Mouse (Mus musculus): ENCODE data around the gene Ctnnb1.

Ctnnb1 gene

DNA sequence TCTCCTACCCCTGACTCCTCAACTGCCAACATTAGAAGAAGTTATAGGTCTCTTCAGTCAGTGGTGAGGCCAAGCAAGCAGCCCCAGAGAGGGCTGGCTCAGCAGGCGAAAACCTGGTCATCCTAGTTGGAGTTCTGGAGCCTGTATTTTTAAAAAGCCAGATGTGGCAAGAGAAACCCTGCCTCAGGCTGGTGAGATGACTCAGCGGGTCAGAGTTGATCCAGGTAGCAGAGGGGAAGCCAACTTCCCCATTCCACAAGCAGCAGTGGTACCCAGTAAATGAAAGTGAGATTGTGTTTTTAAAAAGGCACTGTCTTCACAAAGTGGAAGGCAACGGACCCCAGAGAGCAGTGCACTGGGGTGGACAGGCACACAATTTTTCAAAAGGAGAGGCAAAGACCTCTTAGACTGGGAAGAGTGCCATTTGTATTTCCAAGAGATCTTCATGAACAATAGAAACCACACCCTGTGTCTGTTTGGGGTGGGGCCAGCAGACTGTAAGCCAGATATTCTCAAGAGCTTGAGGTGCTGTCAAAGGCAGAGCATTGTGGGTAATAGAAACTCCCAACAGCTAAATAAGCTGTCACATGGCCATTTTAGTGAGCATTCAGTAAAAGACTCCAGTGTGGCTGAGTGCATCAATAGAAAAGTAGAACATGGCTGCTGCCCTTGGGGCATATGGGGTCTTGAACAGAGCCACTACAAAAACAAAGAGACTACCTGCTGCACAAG lies 33.1 kb downstream of the Ctnnb1 start:
- DNase-seq (ENCODE audit: low spot score) = no peak

DNA sequence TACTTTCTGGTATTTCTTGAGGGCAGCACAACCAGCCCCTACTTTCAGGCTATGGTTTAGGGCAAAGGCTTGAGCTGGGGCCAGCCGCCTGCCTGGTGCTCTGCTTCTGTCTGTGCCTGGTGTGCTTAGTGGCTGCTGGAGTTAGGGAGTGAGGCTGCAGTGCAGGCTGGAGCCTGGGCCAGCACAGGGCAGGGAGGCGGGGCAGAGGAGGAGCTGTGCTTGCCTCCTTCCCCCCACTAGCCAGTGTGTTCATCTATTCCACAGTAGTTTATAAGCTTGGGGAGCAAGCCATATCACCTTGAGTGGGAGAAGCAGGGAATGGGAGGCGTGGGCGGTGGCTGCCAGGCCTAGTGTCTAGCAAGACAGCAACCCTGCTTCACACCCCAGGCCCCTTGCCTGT lies 34.1 kb downstream of the Ctnnb1 start:
- no peak for DNase-seq (ENCODE audit: low spot score)

DNA sequence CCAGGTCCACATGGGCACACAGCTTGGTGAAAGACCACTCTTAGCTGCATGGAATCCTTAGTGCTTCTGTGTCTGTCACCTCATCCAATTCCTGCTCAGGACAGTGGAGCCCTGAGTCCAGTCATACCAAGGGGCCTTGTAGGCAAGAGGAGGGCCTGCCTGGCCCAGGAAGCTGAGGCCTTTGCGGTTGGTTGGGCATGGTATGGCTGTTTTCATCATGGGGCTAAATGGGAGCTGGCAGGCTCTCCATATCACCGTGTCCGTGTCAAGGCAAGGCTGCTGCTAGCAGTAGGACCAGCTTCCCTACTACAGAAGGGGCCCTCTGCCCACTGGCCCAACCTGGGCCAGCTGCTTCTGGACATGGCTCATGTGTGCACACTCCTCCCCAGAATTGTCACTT lies 34.7 kb downstream of the Ctnnb1 start:
- no peak for DNase-seq (ENCODE audit: low spot score)

DNA sequence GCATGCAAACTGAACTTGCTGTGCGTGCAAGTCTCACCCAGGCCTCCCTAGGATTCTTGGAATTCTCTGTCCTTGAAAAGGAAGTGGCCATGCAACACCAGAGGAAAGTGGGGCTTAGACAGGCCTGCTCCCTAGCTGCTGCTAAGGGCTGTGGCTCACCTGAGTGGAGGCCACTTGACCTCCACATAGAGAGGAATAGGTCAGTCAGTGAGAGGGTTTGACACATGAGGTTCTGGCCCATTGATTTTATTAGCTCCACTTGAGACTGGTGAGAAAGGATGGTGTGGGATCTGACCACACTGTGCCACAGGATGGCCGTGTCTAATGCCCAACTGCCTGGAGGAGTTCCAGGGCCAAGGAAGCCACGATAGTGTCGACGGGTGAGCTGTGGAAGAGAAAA lies 35.2 kb downstream of the Ctnnb1 start:
- DNase-seq (ENCODE audit: low spot score) = no peak

DNA sequence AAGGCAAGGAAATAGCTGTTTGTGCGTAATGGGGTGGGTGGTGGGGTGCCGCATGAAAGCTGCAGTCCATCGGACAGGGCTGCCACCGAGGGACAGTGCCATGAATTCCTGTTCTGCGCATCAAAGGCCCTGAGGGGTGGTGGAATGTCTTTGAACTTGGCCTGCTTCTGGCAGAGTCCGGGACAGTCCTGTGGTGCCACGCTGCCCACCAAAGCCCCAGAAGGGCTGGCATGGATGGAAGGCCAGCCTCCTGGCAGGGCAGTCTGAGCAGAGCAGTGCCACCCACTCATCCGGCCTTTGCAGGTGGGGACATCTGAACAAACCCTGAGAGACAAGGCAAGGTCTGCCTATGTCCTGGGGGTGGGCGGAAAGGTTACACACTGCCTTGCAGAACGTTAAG lies 36.0 kb downstream of the Ctnnb1 start:
- no peak for DNase-seq (ENCODE audit: low spot score)

DNA sequence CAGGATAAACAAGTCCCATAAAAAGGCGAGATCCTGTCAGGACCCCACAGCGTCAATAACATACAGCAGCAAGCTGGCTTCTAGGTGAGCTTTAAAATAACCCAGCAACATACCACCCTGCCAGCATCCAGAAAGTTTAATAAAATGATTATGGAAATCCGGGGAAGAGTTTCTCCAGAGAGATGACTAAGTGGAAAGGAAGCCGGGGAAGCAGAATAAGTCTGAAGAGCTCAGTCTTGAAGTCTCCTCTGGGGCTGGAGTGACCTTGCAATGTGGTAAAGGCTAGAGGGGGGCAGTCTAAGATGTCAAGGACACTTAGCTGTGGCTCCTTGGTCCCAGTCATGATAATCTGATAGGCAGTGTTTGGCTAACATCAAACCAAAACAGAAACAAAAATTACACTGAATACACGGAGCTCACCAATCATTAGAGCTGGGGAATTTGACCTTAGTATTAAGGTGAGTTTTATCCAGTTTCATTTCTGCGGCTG lies 44.1 kb downstream of the Ctnnb1 start:
- DNase-seq (ENCODE audit: low spot score) = no peak

DNA sequence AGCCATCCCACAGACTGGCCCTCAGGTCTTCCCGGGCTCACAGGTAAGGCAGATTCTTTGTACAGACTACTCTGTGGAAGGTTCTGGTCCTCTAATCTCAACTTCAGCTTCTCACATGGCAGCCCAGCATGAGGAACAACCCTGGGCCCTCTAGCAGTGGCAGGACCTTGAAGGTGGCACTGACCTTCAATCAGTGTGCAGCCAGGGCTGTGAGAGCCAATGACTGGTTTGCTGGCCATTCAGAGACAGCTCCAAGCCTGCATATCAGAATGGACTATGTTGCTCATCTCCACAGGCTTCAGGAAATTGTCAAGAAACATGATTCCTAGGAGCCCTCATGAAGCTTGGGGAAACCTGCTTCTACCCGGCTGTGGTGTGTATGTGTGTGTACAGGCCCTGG lies 45.2 kb downstream of the Ctnnb1 start:
- DNase-seq (ENCODE audit: low spot score) = no peak

DNA sequence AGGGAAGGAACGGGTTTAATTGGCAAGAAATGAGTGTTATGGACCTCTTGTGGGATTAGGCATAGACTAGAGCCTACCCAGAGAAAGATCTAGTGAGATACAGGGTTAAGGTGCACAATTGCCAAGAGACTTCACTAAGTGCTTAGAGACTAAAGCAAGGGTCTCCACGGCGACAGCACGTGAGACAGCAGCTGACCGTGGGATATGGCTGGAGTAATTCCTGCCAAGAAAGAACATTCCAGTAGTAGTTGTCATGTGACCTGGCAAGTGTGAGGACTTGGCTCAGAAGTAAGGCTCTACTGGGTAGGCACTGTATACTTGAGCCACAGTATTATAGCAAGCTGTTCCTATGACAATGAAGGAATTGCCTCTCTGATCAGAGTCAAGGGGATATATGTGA lies 47.1 kb downstream of the Ctnnb1 start:
- DNase-seq (ENCODE audit: low spot score) = no peak

DNA sequence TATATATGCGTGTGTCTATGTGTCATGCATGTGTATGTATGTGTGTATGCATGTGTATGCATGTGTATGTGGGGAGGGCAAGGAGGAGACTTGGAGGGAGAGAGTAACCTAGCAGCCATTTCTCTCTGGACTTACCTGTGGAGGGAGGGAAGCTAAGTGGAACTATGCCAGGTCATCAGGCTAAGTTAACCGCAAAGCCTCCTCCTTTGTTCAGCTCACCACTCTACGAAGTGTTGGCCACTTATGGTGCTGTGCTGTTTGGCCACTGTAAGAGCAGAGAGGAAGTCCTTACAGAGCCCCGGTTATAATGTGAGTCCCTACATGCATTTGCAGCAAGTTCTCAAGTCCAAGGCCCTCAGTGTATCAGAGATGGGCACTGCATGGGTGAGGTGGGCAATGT lies 47.8 kb downstream of the Ctnnb1 start:
- no peak for DNase-seq (ENCODE audit: low spot score)

DNA sequence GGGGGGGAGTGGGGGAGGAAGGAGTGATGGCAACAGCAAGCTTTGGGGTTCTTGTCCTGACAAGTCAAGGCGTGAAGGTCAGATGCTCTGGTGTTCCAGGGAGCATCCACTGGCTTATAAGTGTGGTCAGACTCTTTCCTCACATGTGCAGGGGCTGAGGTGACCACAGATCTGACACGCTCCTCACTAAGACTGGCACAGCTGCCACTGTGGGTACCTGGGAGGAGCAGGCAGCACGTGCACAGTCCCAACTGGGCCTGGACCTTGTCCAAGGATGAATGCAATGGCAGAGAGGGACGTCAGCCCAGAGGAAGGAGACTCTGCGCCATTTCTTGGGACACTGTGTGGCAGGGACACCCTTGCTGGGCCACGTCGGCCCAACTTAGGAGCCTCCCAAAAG lies 52.8 kb downstream of the Ctnnb1 start:
- no peak for DNase-seq (ENCODE audit: low spot score)

DNA sequence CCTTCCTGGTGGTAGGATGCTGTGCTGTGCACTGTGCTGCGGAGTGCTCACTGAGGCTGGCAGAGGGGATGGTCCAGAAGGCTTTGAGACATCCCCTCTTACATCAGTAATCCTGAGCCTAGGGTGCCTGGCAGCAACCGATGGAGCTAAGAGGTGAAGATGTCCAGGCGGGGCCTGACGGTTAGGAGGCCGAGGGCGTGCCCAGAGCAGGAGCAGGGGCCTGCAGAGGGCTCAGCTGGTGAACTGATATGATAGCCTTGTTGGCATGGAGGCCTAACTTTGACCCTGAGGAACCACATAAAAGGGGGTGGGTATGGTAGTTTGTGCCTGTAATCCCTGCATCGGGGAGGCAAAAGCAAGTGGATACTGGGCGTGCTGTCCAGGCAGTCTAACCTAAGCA lies 54.8 kb downstream of the Ctnnb1 start:
- no peak for DNase-seq (ENCODE audit: low spot score)

DNA sequence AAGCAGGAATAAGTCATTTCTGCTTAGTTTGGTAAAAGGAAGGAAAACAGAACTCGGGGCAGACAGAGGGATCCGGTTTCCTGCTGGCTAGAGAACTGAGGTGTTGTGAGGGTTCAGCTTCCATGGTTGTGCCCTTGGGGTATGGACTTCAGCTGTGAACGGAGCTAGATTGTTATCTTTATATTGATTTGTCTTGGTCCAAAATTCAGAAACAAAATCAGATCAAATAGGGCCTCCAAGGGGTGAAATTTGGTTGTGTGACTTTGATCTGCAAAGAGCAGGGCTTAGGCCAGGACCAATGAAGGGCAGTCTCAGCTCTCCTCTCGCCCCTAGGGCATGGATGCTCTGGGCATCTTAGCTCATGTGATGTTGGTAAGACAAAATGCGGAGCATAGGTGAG lies 55.5 kb downstream of the Ctnnb1 start:
- DNase-seq (ENCODE audit: low spot score) = no peak

DNA sequence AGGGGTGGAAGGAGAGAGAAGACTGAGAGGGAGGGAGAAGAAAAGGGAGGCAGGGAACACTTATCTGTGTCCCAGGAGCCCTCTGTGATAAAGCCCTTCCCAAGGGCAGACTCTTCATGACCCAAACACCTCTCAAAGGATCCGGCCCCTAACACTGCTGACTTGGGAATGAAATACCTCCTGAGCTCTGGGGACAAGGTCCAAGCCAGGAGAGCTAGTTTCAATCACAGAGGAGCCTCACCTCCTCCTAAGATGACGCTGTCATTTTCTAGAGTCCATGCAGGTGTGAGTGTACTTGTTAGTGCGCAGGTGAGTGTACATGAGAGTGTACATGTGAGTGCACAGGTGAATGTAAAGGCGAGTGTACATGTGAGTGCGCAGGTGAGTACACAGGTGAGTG lies 56.0 kb downstream of the Ctnnb1 start:
- no peak for DNase-seq (ENCODE audit: low spot score)

DNA sequence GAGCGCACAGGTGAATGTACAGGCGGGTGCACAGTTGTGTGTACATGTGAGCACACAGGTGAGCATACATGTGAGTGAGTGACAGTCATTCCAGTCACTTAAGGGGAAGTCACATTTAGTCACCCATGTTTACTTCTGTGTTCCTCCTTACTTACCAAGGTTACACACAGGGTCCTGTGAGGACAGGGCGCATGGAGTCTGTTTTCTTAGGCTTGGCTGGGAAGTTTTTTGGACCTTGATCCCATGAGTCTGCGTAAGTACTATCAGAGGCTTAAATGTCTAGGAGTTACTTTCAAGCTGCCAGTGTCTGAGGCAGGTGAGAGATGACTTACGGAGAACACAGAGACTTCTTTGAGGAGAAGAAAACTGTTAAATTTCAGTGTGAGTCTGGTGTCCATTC lies 56.5 kb downstream of the Ctnnb1 start:
- DNase-seq (ENCODE audit: low spot score) = no peak

DNA sequence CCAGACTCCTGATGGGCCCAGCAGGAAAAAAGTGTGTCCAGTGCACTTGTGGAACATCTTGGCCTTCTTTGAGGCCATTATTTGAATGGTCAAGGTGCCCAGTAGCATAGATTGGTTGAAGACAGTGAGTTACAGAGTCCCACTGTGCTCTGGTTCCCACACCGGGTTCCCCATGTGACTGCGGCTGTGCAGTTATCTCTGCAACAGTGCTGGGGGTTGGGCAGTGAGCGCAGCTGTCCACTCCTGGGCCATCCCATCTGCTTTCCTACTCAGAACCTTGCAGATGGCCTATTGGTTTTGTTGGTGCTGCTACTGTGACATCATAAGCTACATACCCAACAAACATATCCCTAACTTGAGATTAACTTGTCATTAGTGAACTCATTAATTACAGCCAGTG lies 57.2 kb downstream of the Ctnnb1 start:
- DNase-seq (ENCODE audit: low spot score) = no peak

DNA sequence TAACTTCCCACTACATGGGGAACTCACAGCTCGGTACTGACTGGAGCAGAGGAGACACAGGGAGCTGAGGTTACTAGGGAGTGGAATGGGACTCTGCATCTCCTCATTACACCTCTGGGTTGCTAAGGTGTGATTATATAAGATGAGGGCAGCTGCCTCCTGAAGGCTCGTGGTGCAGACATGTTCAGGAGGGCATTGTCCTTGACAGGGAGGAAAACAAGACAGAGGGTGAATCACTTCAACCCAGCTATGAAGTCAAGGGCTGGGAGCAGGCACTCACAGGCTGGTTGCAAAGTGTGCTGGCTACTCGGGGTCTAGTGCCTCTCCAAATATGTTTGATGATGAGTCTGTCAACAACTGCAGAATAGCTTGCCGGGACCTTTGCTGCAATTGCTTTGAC lies 58.0 kb downstream of the Ctnnb1 start:
- DNase-seq (ENCODE audit: low spot score) = no peak

DNA sequence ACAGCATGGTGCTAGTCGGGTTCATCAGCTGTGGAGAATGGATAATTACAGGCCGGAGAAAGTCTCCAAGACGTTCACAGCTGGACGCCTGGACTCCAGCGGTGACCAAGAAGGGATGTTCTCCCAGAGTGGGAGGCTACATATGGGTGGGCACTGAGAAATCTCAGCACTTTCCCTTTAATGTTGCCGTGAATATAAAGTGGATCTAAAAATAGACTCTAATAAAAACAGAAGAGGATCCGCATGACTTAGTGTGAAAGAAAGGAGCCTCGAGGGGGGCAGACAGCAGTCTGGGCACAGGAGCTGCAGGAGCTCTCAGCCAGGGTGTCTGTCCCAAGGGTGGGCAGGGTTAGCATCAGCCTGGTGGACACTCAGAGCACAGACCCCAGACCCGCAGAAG lies 59.1 kb downstream of the Ctnnb1 start:
- DNase-seq (ENCODE audit: low spot score) = no peak

DNA sequence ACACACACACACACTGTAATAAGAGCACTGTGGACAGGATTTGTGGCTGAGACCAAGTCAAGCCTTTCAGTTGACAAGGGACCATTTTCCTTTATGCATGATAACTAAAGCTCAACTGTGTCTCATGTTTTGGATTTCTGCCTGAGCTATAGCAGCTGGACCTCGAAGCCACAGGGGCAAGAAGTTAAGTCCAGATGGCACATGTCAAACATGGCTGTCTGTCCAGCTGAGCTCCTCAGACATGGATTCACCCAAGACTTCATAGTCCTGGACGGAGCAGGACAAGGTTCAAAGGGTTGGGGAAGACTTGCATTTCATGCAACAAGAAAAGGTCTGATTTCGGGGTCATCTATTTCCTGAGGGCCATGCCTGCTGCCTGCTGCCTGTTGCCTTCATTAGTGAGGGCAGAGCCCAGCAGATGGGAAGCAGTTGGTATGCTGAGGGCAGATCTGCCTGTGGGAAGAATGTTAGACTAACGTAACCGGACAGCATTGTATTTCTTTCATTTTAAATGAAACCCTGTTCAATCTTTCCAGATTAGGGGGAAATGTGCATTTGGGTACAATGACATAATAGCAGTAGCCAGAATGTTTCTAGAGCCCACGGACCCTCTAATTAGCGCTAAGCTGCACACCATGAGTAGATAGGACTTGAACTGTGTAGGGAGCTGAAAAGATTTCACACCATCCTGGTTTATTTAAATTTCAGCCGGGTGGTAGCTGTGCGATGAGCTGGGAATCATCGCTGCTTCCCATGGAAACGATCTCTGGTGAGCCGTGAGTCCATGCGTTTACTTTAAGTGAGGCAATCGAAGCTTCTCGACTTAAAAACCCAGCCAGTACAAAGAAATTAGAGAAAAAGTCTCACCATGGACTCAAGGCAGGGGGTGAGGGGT lies 61.0 kb downstream of the Ctnnb1 start:
- DNase-seq (ENCODE audit: low spot score) = no peak

DNA sequence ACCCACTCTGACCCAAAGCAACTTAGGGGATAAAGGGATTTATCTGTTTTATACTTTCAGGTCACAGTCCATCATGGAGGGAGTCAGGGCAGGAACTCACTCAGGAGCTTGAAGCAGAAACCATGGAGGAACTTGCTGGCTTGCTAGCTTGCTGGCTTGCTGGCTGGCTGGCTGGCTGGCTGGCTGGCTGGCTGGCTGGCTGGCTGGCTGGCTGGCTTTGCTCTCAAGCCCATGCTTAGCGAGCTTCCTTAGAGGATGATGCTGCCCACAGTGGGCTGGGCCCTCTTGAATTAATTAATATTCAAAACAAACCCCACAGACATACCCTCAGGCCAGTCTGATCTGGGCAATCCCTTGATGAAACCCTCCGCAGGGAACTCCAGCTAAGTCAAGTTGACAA lies 62.8 kb downstream of the Ctnnb1 start:
- DNase-seq (ENCODE audit: low spot score) = no peak

DNA sequence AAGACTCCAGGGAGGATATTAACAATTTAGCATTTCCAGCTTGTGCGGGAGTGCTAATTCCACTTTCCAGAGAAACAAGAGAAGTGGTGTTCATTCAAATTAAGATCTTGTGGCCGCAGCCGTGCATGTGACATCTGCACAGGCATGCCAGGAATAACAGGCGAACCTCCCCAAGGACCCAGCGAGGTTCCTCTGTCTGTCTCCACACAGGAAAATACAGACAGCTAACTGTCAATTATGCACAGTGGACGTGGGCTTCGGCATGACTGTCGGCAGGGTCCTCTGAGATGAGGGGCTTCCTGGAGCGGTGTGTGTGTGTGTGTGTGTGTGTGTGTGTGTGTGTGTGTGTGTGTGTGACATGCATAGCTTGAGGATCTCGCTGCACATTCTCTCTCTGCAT lies 64.0 kb downstream of the Ctnnb1 start:
- DNase-seq (ENCODE audit: low spot score) = no peak

DNA sequence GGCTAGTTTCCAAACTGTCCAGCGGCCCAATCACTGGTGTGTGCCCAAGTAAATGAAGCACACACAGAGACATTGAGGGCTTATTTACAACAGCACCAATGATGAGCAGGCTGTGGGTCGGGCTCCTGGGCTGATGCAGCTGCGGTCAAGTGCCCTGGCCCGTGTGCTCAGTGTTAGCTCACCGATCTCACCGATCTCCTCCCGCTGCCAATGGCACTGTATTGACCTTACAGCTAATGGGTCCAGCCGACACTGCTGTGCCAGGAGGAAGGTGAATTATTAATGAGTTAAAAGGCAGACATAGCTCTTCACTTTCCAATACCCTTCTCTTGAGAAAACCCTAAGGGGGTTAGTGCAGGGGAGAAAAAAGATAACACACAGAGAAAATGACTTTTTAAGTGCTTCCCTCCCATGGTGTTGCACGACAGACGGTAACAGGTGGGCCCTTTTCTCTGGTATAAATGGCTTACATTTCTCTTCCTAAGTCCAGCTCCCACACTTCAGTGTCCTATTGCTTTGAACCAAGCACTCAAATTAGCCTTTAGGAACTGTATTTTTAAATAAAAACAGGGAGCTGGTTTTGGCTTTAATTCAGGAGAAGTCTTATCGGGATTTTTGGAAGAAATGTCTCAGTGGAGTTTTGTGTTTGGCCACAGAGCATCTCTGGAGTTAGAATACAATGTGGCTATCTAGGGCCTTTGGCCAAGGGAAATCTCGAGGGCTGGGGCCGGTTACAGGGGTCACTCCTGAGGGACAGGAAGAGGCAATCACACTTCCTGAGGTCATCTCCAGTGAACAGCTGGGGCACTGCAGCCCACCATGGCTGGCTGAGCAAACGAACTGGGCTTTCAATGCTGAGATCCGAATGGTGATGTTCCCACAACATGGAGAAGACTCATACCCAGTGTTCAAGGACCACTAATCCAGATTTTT lies 65.5 kb downstream of the Ctnnb1 start:
- DNase-seq (ENCODE audit: low spot score) = no peak

DNA sequence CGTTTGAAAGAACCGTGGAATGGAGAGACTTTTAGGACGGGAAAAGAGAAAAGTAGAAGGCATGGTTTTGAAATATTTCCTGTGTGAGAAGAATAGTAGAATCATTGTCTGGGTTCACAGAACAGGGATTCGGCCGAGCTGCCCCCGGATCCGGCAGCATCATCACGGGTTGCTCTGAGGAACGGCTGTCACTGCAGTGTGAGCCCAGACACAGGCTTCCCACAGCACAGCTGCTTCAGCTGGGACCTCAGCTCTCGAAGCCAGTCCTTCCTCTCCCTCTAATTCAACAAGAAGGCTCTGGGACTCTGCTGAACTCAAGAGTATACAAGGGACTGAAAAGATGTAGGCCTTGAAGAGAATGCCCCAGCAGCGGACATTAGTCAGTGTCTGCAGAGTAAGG lies 69.7 kb downstream of the Ctnnb1 start:
- DNase-seq (ENCODE audit: low spot score) = no peak

All from ovary, postnatal 36 days (tissue).